Mouse (Mus musculus) mesoderm, embryonic 11.5 days (tissue): Measurements from ENCODE around the gene Smug1.

ENCODE experiments used
- DNase-seq: peaks from one replicate; pipeline ENCODE4 v3.0.0-alpha.2; 2012; ENCODE audit warnings: low read depth, low spot score

The Smug1 gene

DNA sequence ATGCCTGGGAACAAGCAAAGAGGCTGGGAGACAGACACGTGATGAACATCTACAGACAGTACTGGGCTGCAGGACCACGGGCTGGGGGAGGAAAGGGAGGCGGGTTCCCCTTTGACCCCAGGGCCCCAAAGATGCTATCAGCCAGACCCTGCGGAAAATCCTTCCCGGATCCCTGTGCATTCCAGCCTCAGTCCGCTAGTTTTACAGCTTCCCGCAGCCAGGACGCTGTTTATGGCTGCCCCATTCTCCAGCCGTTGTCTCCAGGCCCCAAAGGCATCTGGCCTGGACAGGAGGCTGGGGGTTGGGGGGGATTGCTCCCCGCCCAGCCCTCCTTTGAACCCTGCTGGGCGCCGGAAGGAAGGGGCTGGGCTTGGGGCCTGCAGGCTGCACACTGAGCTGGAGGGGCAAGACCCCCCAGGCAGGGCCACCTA, 10.7 kb upstream of the Smug1 start:
- peak; percentile 64 for DNase-seq

DNA sequence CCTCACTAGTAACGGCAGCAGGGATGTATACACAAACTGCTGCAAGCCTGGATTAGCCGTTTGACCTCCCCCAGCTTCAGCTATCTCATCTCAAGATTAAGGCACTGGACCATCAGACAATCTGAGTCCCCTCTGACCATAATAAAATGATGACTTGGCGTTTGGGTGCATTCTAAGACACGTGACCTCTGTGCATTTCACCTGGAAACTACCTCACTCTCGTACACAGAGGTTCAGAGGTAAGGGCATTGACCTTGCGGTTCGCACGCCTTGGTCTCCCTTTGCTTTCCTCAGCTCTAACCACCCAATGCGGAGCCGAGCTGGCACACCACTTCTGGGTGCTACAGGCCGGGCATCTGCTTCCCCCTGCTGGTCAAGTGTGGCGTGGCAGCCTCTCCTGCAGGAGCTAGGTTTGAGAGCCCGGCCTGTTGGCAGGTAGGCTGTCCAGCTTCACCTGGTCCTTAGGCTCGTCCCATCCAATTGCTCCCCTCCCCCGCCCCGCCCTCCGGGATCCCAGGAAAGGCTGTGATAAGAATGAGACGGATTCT, 10.1 kb upstream of the Smug1 start:
- peak; percentile 91 for DNase-seq

DNA sequence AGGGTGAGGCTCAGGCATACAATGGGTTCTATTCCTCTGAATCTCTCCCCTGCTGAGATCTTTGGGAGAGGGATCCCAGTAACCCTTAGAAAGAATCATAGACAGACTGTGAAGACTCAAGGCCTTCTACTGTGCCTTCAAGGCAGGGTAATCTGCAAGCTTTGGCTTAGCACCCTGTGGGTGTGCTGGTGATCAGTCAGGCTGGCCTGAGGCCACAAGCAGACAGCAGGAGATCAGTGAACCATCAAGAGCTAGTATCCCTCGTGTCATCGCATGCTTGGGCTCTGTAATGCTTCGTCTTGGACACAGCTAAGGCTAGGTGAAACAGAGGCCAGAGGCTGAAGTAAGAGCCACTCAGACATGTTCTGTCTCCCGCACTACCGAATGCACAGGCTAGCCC, 6.4 kb upstream of the Smug1 start:
- DNase-seq: no peak

DNA sequence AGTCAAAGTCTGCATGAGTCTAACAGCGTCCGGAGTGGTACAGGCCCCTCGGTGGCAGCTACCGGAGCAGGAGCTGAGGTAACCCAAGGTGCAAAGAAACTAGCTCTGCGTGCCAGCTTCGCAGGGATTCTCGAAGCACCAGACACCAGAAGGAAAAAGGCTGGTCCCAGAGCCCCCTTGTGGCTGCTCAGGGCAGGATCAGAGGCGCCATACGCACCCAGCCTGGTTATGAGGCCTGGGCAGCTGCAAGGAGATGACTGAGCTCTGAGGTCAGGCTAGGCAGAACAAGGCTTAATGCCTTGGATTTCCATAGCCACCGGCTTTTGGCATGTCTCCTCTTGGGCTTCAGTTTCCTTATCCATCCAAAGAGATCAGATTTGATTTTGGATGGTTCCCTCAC, 5.6 kb upstream of the Smug1 start:
- DNase-seq: peak; percentile 87

GRCm38 (mm10) chr15:103171276-103171675, 4.4 kb upstream of the Smug1 start:
- no peak for DNase-seq

GRCm38 (mm10) chr15:103170316-103170679, 3.4 kb upstream of the Smug1 start:
- no peak for DNase-seq

- peak; percentile 84 for DNase-seq
Observed at GRCm38 (mm10) chr15:103169612-103170315, 2.9 kb upstream of the Smug1 start.

DNA sequence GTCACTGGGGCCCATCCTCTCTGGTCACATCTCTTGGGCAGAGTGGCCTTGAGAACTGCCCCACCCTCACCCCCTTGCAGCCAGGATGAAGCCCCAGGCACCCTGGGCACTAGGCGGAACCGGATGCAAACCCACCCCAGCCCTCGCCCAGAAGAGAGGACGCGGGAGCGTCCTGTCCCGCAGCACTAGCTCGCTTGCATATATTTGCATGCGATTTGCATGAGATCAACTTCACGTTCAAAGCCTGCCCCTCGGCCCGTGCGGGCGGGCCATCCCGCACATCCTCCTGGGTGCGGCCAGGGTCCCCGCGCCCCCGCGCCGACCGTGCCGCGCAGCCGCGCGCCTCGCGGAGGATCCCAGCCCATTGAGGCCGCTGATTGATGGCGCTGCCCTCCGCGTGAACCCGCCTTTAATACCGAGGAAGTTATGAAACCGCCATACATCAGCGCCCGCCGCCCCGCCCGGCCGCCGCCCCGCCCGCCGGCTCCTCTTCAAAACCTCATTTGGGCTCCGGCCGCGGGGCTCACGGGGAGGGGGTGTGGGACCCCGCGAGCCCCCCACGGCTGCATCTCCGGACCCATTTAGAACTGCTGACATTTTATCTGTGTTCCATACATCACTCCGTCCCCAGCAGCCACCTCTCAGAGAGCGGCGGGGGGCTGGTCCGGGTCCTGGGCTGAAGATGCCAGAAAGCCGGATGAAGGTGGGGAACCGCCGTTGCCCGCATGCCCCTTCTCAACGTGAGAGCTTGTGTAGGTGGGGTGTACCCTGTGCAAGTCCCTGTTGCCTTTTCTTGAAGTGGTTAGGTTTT, 2.1 kb upstream of the Smug1 start:
- DNase-seq: peak; percentile 88

DNA sequence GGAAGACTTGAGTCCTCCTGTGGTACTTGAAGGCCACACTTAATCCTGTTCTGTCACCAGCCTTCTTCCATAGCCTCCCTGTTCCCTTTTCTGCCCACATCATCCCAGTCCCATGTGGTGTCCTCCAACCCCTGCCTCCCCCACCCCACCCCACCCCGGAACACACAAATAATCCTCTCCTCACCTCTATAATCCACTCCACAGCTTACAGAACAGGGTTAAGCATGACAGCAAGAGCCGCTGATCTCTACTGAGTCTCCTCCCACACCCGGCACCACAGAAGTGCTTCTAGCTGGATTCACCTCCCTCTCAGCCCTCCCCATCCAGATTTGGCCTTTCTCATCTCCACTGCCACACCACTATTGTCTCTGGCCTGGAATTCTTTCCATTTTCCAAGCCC, 894 bp upstream of the Smug1 start:
- no peak for DNase-seq

DNA sequence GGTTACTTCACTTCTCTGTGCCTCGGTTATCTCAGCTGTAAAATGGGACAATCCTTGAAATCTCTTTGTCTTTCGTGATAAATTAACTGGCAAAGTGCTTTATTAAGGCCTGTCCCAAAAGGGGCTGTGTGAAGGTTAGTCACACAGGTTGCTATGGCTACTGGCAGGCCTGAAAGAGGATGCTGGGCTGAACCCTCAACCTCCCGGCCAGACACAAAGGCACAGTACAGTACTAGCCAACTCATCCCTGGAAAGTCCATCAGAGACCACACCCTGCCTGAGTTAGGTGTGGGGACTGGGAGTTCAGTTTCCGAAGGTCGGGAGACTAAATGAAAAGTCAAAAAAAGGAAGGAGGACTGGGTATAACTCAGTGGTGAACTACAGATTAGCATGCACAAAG, 968 bp downstream of the Smug1 start:
- no peak for DNase-seq

GRCm38 (mm10) chr15:103165379-103165778, 1.5 kb downstream of the Smug1 start:
- peak; percentile 96 for DNase-seq

DNA sequence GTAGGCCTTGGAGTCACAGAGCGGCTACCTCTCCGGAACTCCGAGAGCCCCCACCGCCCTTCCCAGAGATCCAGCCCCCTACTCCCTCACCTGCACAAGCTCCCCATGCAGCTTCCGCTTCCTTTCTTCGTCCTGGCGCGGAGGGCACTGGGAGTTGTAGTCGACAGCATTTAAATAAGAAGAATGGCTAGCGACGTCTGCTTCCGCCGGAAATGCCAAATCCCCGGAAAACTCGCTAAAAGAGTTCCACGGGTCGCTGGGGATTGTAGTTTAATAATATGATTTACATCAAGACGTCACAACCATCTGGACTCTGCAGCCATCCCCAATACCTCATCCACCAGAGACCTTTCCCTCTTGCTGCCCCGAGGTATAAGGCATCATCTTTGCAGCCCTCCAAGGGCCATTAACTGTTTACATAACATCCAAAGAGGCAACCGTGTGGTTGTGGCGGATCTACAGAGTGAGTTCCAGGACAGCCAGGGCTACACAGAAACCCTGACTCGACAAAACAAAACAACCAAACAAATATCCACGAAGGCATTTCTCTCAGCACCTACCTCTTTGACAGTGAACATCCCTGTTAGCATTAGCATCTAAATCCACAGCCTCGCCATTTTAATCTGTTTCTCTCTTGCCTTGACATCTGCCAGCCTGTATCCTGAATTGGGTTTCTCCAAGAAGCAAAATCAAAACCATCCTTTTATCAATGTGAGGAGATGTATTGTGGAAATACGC, 3.5 kb downstream of the Smug1 start:
- peak; percentile 93 for DNase-seq

DNA sequence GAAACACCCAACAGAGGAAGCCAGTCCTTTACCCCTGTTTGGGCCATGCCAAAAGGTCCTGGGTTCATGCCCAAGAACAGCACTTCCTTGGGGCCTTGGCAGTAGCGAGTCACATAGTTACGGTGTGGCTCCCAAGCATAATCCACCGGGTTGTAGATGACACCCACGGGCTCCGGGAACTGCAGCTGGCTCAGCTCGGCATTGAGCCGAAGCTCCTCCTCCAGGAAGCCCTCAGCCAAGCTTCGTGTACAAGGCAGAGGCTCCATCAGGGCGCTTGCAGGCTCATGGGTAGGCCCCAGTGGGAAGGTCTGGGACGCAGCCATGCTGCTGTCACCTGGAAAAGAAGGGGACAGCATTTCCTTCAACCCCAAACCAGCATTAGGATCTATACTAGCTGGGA, 9.3 kb downstream of the Smug1 start:
- DNase-seq: no peak

GRCm38 (mm10) chr15:103156890-103157289, 10.0 kb downstream of the Smug1 start:
- DNase-seq: no peak

- peak; percentile 64 for DNase-seq
Observed at GRCm38 (mm10) chr15:103155366-103156321, 11.2 kb downstream of the Smug1 start.

DNA sequence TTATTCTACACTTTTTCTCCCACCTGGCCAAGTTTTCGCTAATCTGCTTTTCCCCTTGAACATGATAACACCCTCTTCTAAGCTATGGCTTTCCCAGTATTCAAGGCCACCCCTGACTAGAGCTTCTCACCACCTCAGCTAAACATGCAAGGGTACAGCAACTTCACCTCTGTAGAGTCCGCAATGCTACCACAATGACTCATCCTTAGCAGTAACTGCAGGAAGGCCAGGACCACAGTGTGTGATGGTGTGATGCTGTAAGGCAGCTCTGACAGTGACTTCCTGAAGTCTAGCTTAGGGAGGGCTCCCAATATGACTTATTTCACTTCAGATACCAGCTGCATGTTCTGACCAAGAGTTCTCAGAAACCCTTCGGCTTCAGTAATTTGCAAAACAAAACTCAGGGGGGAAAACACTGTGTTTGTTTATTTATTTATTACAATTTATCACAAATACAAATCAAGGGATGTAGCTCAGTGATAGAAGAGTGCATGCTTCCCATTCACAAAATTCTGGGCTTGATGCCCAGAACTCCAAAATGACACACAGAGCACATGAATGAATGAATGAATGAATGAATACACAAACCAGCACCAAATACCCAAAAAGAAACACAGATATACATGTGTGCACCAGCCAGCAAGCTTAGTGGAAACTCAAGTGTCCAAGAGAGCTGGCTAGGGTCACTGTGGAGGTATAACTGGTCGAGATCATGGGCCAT, 13.8 kb downstream of the Smug1 start:
- no peak for DNase-seq

DNA sequence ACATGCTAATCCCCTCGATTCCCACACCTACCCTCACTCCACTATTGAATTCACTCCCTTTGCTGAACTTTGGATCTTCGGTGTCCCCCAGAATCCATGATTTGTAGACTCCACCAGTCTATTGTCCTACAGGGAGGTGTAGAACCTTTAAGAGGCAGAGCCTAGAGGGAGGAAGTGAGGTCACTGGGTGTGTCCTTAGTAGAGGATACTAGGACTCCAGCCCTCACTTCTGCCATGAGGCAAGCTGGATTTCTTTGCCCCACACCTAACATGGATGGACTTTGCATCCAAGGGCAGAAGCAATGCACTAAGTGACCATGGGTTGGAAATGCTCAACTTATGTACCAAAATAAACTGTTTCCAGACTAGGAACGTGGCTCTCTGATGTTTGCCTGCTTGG, 14.5 kb downstream of the Smug1 start:
- no peak for DNase-seq

GRCm38 (mm10) chr15:103147779-103148178, 19.1 kb downstream of the Smug1 start:
- DNase-seq: no peak

DNA sequence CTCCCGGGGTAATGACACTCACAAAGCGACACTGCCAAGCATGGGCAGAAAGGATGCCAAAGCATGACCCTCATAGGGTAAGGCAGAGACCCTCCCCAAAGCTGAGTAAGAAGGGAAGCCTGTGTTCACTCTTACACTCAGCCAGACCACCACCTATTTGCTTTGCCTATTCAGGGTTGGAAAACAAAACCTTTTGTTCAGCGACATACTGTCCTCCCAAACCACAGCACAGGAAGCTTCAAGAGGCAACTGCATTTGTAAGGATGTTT, 19.5 kb downstream of the Smug1 start:
- DNase-seq: no peak

DNA sequence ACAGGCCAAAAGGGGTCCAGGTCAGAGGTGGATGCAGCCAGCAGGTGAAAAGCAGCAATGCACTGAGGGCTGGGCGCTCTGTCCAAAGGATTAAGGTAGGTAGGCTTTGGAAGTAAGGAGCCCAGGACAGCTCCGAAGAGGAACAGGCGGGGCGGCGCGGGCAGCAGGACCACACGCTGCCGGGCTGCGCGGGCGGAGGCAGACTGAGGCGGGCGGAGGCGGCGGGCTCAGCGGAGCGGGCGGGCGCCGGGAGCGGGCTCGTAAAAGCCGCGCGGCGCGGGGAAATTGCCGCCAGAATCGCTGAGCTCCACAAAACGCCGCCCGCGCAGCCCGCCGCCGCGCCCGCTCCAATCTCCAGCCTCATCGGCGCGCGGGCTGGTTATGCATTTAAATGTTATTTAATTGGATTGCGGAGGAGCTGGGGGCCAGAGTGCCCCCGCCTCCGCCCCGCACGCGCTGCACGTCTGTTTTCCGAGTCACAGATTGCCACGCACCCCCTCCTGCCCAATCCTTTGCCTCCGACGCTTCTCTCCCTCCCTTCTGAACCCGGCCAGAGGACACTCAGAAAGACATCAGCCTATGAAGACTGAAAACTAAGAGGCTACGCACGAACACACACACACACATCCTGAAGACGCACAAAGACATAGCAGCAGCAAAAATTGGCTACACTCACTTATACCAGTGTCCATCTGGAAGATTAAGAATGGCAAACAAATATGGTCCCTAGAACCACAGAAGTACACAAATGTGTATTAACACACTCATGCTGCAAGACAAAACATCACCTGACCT, 20.1 kb downstream of the Smug1 start:
- DNase-seq: no peak
